Mouse (Mus musculus): ENCODE measurements around the gene Arsb.

Arsb gene

GRCm38 (mm10) chr13:93888196-93888595 is 116.8 kb downstream of the Arsb start:
- intact Hi-C loops (cut with DNase I) = no loop called here

- intact Hi-C loops (cut with DNase I) = no loop called here
These were observed 117.5 kb downstream of the Arsb start for GRCm38 (mm10) chr13:93888916-93889315.

- intact Hi-C loops (cut with DNase I) = no loop called here
These were observed 118.6 kb downstream of the Arsb start for GRCm38 (mm10) chr13:93889991-93890390.

- intact Hi-C loops (cut with DNase I) = no loop called here
These were observed 119.8 kb downstream of the Arsb start for GRCm38 (mm10) chr13:93891276-93891675.

GRCm38 (mm10) chr13:93892101-93892500 is 120.7 kb downstream of the Arsb start:
- intact Hi-C loops (cut with DNase I) = no loop called here

GRCm38 (mm10) chr13:93894105-93894504 is 122.7 kb downstream of the Arsb start:
- intact Hi-C loops (cut with DNase I) = no loop called here

GRCm38 (mm10) chr13:93895430-93895829 is 124.0 kb downstream of the Arsb start:
- intact Hi-C loops (cut with DNase I) = no loop called here

- intact Hi-C loops (cut with DNase I) = no loop called here
These were observed 126.8 kb downstream of the Arsb start for GRCm38 (mm10) chr13:93897943-93898826.

GRCm38 (mm10) chr13:93899378-93900256 is 128.2 kb downstream of the Arsb start:
- intact Hi-C loops (cut with DNase I) = no loop called here

- intact Hi-C loops (cut with DNase I) = no loop called here
These were observed 129.7 kb downstream of the Arsb start for GRCm38 (mm10) chr13:93900934-93901626.

- intact Hi-C loops (cut with DNase I) = no loop called here
These were observed 130.7 kb downstream of the Arsb start for GRCm38 (mm10) chr13:93902126-93902525.

GRCm38 (mm10) chr13:93906552-93907245 is 135.3 kb downstream of the Arsb start:
- intact Hi-C loops (cut with DNase I) = no loop called here

- intact Hi-C loops (cut with DNase I) = no loop called here
These were observed 136.5 kb downstream of the Arsb start for GRCm38 (mm10) chr13:93907971-93908370.

GRCm38 (mm10) chr13:93909847-93910246 is 138.4 kb downstream of the Arsb start:
- intact Hi-C loops (cut with DNase I) = no loop called here

GRCm38 (mm10) chr13:93911037-93911436 is 139.6 kb downstream of the Arsb start:
- intact Hi-C loops (cut with DNase I) = no loop called here

GRCm38 (mm10) chr13:93912326-93912915 is 141.0 kb downstream of the Arsb start:
- intact Hi-C loops (cut with DNase I) = no loop called here

- intact Hi-C loops (cut with DNase I) = no loop called here
These were observed 142.8 kb downstream of the Arsb start for GRCm38 (mm10) chr13:93914206-93914605.

GRCm38 (mm10) chr13:93915641-93916570 is 144.5 kb downstream of the Arsb start:
- intact Hi-C loops (cut with DNase I) = no loop called here

GRCm38 (mm10) chr13:93919536-93919935 is 148.1 kb downstream of the Arsb start:
- intact Hi-C loops (cut with DNase I) = no loop called here
